Comparison of ENCODE assay signal across 14 mouse cellular contexts in genomic region chr11:4195597-4196031, GRCm38 (mm10). TPM values are rescaled to one million over a fixed set of nuclear protein-coding genes. Genes with fewer than 3 reads are reported as not detected.
DNase-seq lines count a peak whose midpoint lies in the region; ATAC-seq and TF ChIP-seq lines count a peak whose summit lies in the region.
"Had no signal": no experiment of that assay in that cellular context is flagged by ENCODE, and none has a peak within 500 bp of the region (broad histone marks: within the 10 kb centered on the region; RNA-seq: fewer than 3 reads in every experiment).

No protein-coding gene starts in this region.

- no peak for TF ChIP-seq POLR2A in spleen, adult 2 months (IDR thresholded peaks at IDR 0.05; ENCODE audit: low read depth, low read length)

- H3K9ac ChIP-seq in intestine, embryonic 16.5 days (ENCODE audit: low read depth, low read length) = peak overlapping the region; percentile 13; the same call in 1 of the 2 replicates
- no peak overlapping the region for H3K9ac ChIP-seq in intestine, embryonic 15.5 days
- no peak overlapping the region for H3K9ac ChIP-seq in stomach, postnatal 0 days (ENCODE audit: low read length)
- H3K9ac ChIP-seq: heart, embryonic 12.5 days; limb, embryonic 15.5 days; neural tube, embryonic 12.5 days had no signal

- no peak for ATAC-seq in intestine, embryonic 16.5 days
- no peak for ATAC-seq in intestine, embryonic 15.5 days
- peak; percentile 72 to 85 for ATAC-seq in hematopoietic stem cell, adult 5-6 weeks (replicated peaks in 1 of 2; ENCODE audit: insufficient read depth in 1 of 2, low FRiP score in 2 of 2, low TSS enrichment in 1 of 2, low read depth in 1 of 2, poor library complexity in 2 of 2, severe bottlenecking in 2 of 2)
- ATAC-seq in stomach, postnatal 0 days (ENCODE audit: low FRiP score, low TSS enrichment) = peak; percentile 43; the same call in 1 of the 2 replicates

- peak overlapping the region; percentile 52; the same call in 1 of the 2 replicates for H3K27ac ChIP-seq in intestine, embryonic 16.5 days (ENCODE audit: low read length)
- H3K27ac ChIP-seq in intestine, embryonic 15.5 days = no peak overlapping the region
- peak overlapping the region; percentile 68 for H3K27ac ChIP-seq in spleen, adult 2 months (ENCODE audit: insufficient read depth, low read length)
- H3K27ac ChIP-seq in stomach, postnatal 0 days (replicated peaks) = peak overlapping the region; percentile 5
- H3K27ac ChIP-seq: limb, embryonic 15.5 days; neural tube, embryonic 12.5 days had no signal

- H3K36me3 ChIP-seq in intestine, embryonic 16.5 days (ENCODE audit: control insufficient read depth, insufficient read depth, low read length) = no peaks in the 10 kb centered on the region
- H3K36me3 ChIP-seq in intestine, embryonic 15.5 days = no peaks in the 10 kb centered on the region
- H3K36me3 ChIP-seq in spleen, adult 2 months (ENCODE audit: control insufficient read depth, insufficient read depth, low read length) = no peaks in the 10 kb centered on the region
- no peaks in the 10 kb centered on the region for H3K36me3 ChIP-seq in stomach, postnatal 0 days (ENCODE audit: control insufficient read depth, insufficient read depth, low read length)
- H3K36me3 ChIP-seq: heart, embryonic 12.5 days; neural tube, embryonic 12.5 days had no signal

- WGBS in intestine, embryonic 16.5 days = 74% methylated on average over 3 of the region's 3 CpGs
- WGBS in intestine, embryonic 15.5 days = 80% methylated on average over 3 of the region's 3 CpGs
- 10% methylated on average over 3 of the region's 3 CpGs for WGBS in spleen, adult 2 months
- 80% methylated on average over 3 of the region's 3 CpGs for WGBS in stomach, postnatal 0 days

- DNase-seq in spleen, adult 2 months (ENCODE audit: low read depth in 1 of 2, low spot score in 2 of 2) = peak; percentile 56 to 87
- no peak for DNase-seq in spleen, postnatal 4 days (ENCODE audit: low spot score in 2 of 2)
- no peak for DNase-seq in stomach, postnatal 0 days (ENCODE audit: low spot score)
- no peak for DNase-seq in cerebellum, postnatal 25 days
- DNase-seq in ovary, postnatal 10 days (ENCODE audit: low spot score) = no peak
- DNase-seq: cerebellum, adult 11 months; layer of hippocampus, postnatal 36 days had no signal

- H3K4me1 ChIP-seq in intestine, embryonic 16.5 days (ENCODE audit: control insufficient read depth, insufficient read depth, low read length) = peaks cover 32% of the 10 kb centered on the region
- H3K4me1 ChIP-seq in intestine, embryonic 15.5 days (replicated peaks) = peaks cover 22% of the 10 kb centered on the region; the same call in 1 of the 2 replicates
- peaks cover 37% of the 10 kb centered on the region for H3K4me1 ChIP-seq in spleen, adult 2 months (ENCODE audit: control insufficient read depth, insufficient read depth, insufficient read length)
- peaks cover 20% of the 10 kb centered on the region for H3K4me1 ChIP-seq in stomach, postnatal 0 days (replicated peaks; ENCODE audit: control insufficient read depth, insufficient read depth)
- H3K4me1 ChIP-seq: neural tube, embryonic 12.5 days had no signal

- no peaks in the 10 kb centered on the region for H3K27me3 ChIP-seq in intestine, embryonic 16.5 days (replicated peaks; ENCODE audit: control insufficient read depth, insufficient read depth, low read length)
- H3K27me3 ChIP-seq in intestine, embryonic 15.5 days (replicated peaks) = no peaks in the 10 kb centered on the region
- H3K27me3 ChIP-seq in spleen, adult 2 months (ENCODE audit: control insufficient read depth, insufficient read depth, low read length) = no peaks in the 10 kb centered on the region
- no peaks in the 10 kb centered on the region for H3K27me3 ChIP-seq in stomach, postnatal 0 days (ENCODE audit: control insufficient read depth, insufficient read depth, low read length)
- H3K27me3 ChIP-seq: heart, embryonic 12.5 days; limb, embryonic 15.5 days; neural tube, embryonic 12.5 days had no signal

- no peak overlapping the region for H3K4me3 ChIP-seq in intestine, embryonic 16.5 days (ENCODE audit: low read length)
- H3K4me3 ChIP-seq in intestine, embryonic 15.5 days (replicated peaks) = no peak overlapping the region
- H3K4me3 ChIP-seq in spleen, adult 2 months (ENCODE audit: extremely low read depth, insufficient read depth, insufficient read length) = no peak overlapping the region
- H3K4me3 ChIP-seq in stomach, postnatal 0 days (ENCODE audit: low read depth, low read length) = no peak overlapping the region
- H3K4me3 ChIP-seq: erythroblast, embryonic 14.5 days; heart, embryonic 12.5 days; limb, embryonic 15.5 days; neural tube, embryonic 12.5 days had no signal

- H3K4me2 ChIP-seq in intestine, embryonic 16.5 days (ENCODE audit: low read depth, low read length) = no peak overlapping the region
- no peak overlapping the region for H3K4me2 ChIP-seq in intestine, embryonic 15.5 days (replicated peaks)
- no peak overlapping the region for H3K4me2 ChIP-seq in stomach, postnatal 0 days (replicated peaks; ENCODE audit: low read depth)
- H3K4me2 ChIP-seq: heart, embryonic 12.5 days; limb, embryonic 15.5 days; neural tube, embryonic 12.5 days had no signal

- no peaks in the 10 kb centered on the region for H3K9me3 ChIP-seq in intestine, embryonic 16.5 days (ENCODE audit: control insufficient read depth, low read length)
- H3K9me3 ChIP-seq in intestine, embryonic 15.5 days = no peaks in the 10 kb centered on the region
- H3K9me3 ChIP-seq in stomach, postnatal 0 days (ENCODE audit: control insufficient read depth, low read length) = no peaks in the 10 kb centered on the region
- H3K9me3 ChIP-seq: heart, embryonic 12.5 days; limb, embryonic 15.5 days; neural tube, embryonic 12.5 days had no signal

- no peak for TF ChIP-seq CTCF in spleen, adult 2 months (IDR thresholded peaks at IDR 0.05; ENCODE audit: extremely low read depth, insufficient read depth, insufficient read length, insufficient replicate concordance)
- no peak for TF ChIP-seq CTCF in stomach, postnatal 0 days (IDR thresholded peaks at IDR 0.05; ENCODE audit: low read depth)

- TF ChIP-seq EP300 in stomach, postnatal 0 days (optimal IDR thresholded peaks at IDR 0.05) = no peak

RNA-seq across cellular contexts. Expression of gene Tbc1d10a, which starts 9.0 kb away (rescaled TPM):
- polyA plus RNA-seq in intestine, embryonic 16.5 days (2015; fragmentation: Nextera tagmentation; extraction: Ambion mirVana) = 34.0 and 37.2 TPM in 2 replicates
- polyA plus RNA-seq in intestine, embryonic 15.5 days (2015; fragmentation: Nextera tagmentation; extraction: Ambion mirVana) = 32.3 and 32.4 TPM in 2 replicates
- polyA plus RNA-seq in spleen, adult 2 months (2012; rRNA removed) = 46.7 and 53.9 TPM in 2 replicates
- total RNA-seq in hematopoietic stem cell, adult 5-6 weeks (2017) = 9.6 and 13.6 TPM in 2 replicates
- polyA plus RNA-seq in stomach, postnatal 0 days (2015; fragmentation: Nextera tagmentation; extraction: Ambion mirVana) = 35.1 and 38.5 TPM in 2 replicates

RNA-seq across cellular contexts. Expression of gene Castor1, which starts 22.4 kb away (rescaled TPM):
- 5.9 and 7.3 TPM in 2 replicates for polyA plus RNA-seq in intestine, embryonic 16.5 days (2015; fragmentation: Nextera tagmentation; extraction: Ambion mirVana)
- 3.1 and 4.5 TPM in 2 replicates for polyA plus RNA-seq in intestine, embryonic 15.5 days (2015; fragmentation: Nextera tagmentation; extraction: Ambion mirVana)
- 9.9 and 11.4 TPM in 2 replicates for polyA plus RNA-seq in spleen, adult 2 months (2012; rRNA removed)
- total RNA-seq in hematopoietic stem cell, adult 5-6 weeks (2017) = 1.9 TPM in 2 replicates
- polyA plus RNA-seq in stomach, postnatal 0 days (2015; fragmentation: Nextera tagmentation; extraction: Ambion mirVana) = 9.6 and 9.7 TPM in 2 replicates

RNA-seq across cellular contexts. Expression of gene Sf3a1, which starts 35.5 kb away (rescaled TPM):
- 40.4 and 41.8 TPM in 2 replicates for polyA plus RNA-seq in intestine, embryonic 16.5 days (2015; fragmentation: Nextera tagmentation; extraction: Ambion mirVana)
- polyA plus RNA-seq in intestine, embryonic 15.5 days (2015; fragmentation: Nextera tagmentation; extraction: Ambion mirVana) = 43.8 and 47.1 TPM in 2 replicates
- 27.9 and 31.9 TPM in 2 replicates for polyA plus RNA-seq in spleen, adult 2 months (2012; rRNA removed)
- total RNA-seq in hematopoietic stem cell, adult 5-6 weeks (2017) = 34.0 and 48.0 TPM in 2 replicates
- 16.0 and 16.5 TPM in 2 replicates for polyA plus RNA-seq in stomach, postnatal 0 days (2015; fragmentation: Nextera tagmentation; extraction: Ambion mirVana)

RNA-seq across cellular contexts. Expression of gene Ccdc157, which starts 35.5 kb away (rescaled TPM):
- 3.0 TPM in 2 replicates for polyA plus RNA-seq in intestine, embryonic 16.5 days (2015; fragmentation: Nextera tagmentation; extraction: Ambion mirVana)
- 3.7 and 3.8 TPM in 2 replicates for polyA plus RNA-seq in intestine, embryonic 15.5 days (2015; fragmentation: Nextera tagmentation; extraction: Ambion mirVana)
- 4.3 and 4.4 TPM in 2 replicates for polyA plus RNA-seq in spleen, adult 2 months (2012; rRNA removed)
- total RNA-seq in hematopoietic stem cell, adult 5-6 weeks (2017) = 1.6 and 2.8 TPM in 2 replicates
- 2.1 and 2.2 TPM in 2 replicates for polyA plus RNA-seq in stomach, postnatal 0 days (2015; fragmentation: Nextera tagmentation; extraction: Ambion mirVana)

RNA-seq across cellular contexts. Expression of gene Osm, which starts 40.6 kb away (rescaled TPM):
- polyA plus RNA-seq in intestine, embryonic 16.5 days (2015; fragmentation: Nextera tagmentation; extraction: Ambion mirVana) = 0.07 and 0.12 TPM in 2 replicates
- polyA plus RNA-seq in intestine, embryonic 15.5 days (2015; fragmentation: Nextera tagmentation; extraction: Ambion mirVana) = 0.20 and 0.26 TPM in 2 replicates
- polyA plus RNA-seq in spleen, adult 2 months (2012; rRNA removed) = 3.3 and 3.7 TPM in 2 replicates
- total RNA-seq in hematopoietic stem cell, adult 5-6 weeks (2017) = 20.2 and 22.8 TPM in 2 replicates
- 0.05 and 0.11 TPM in 2 replicates for polyA plus RNA-seq in stomach, postnatal 0 days (2015; fragmentation: Nextera tagmentation; extraction: Ambion mirVana)
- total RNA-seq: layer of hippocampus, postnatal 36 days had no signal
- polyA plus RNA-seq: heart, embryonic 12.5 days; neural tube, embryonic 12.5 days had no signal

Comparison
In these comparisons a context has a peak if more than half of its experiments do, and no peak if none do; other contexts are left out.
1. DNase-seq: peak in spleen, adult 2 months (2 of 2); none in spleen, postnatal 4 days (0 of 2), stomach, postnatal 0 days (single experiment), cerebellum, postnatal 25 days (0 of 2) and ovary, postnatal 10 days (single experiment).
2. ATAC-seq: peak in hematopoietic stem cell, adult 5-6 weeks (2 of 2) and stomach, postnatal 0 days (single experiment); none in intestine, embryonic 16.5 days (single experiment) and intestine, embryonic 15.5 days (single experiment).